Mouse (Mus musculus) brain, adult 2 months (tissue): Measurements from ENCODE around the gene D16Ertd472e.

Source experiments
- DNase-seq: peaks from one replicate; pipeline ENCODE4 v3.0.0; 2011; ENCODE audit warnings: low read depth, low spot score

D16Ertd472e gene

DNA sequence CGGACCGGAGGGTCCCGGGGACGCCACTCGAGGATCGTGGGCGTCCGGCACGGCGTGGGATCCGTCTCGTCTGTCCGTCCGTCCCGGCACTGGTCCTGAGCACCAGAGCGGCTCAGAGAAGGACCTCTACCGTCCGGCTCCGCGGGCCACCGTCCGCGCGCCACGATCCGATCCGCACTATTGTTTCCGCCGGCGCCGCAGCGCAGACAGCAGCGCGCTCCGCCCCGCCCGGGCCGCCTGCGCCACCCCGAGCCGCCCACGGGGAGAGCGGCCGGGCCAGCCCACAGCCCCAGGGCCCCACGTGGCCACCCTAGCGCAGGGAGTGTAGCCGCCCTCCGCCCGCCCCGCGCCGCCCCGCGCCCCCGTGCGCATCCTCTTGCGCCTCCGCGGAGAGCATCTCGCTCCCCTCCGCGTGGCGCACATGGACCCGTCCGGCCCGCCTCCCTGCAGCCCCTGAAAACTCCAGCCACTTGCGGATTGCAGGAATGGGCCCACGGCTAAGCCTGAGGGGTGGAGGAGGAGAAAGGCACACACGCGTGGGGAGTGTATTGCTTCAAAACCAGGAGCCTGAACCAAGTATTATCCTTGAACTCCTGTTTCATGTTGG, at the start of gene D16Ertd472e:
D16Ertd472e (minus strand) TSS at position 231 of the 607 bp plus-strand sequence.
- peak; percentile 89 for DNase-seq

DNA sequence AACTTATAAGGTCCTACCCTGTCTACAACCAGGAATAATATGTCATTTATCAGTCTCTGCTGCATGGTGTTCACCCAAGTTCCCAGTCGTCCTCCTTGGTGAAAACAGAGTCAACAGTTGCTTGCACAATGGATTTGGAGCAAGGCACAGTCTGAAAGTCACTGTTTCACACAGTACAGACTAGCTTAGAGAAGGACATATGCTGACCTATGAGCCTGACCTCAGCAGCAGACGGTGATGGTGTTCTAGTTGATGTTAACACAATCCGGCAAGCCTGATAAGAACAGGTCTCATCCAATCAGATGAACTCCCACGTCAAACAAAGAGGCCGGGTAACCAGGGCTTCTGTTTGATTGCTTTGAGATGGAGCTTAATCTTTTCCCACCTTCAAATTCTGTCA, 46.2 kb upstream of the D16Ertd472e start:
- no peak for DNase-seq

DNA sequence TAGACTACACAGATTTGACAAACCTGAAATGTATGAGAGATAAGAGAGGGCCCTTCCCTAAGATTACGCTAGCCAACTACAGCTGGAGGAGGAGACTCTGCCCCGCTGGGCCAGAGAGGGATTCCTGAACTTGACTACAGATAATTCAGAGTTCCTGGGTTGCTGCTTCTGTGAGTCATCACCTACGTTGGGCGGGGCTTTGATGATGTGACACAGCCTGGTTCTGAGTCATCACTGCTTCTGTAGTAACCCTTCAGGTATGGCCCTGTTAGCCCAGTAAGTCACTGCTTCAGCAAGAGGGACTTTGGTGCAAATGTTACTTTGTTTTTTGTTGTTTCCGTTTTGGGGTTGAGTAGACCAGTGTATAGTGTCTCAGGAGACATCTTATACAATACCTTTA, 42.9 kb upstream of the D16Ertd472e start:
- peak; percentile 16 for DNase-seq

DNA sequence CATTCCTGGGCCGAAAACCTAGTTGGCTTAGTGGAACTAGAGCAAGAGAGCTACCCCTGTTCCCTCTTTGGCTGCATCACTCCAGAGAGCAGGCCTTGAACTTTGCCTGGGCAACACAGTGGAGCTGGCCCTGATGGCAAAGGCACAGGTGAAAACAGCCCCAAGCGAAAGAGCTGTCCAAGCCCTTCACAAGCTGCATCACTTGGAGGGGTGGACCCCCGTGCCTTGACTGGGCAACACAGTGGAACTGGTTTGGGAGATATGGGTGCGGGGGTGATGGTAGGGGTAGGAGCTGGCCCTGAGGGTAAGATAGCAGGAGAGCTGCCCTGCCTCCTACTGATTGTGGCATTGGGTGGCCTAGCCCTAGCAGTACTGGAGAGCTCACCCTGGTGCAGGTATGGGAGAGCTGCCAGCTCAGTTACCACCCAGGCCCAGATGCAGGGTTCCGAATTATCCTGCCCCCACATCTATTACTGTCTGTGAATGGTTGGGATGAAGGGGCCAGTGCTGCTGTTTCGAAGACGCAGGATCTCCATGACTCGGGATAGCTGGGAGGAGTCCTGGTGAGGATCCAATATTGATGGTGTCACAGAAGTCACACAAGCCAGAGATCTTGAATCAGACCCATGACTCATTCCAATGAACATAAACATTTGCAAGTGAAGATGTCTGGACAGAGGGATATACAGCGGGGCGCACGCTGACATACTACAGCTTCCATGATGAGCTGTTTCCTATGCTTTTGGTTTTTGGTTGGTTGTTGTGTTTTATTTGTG, 41.4 kb upstream of the D16Ertd472e start:
- DNase-seq, result no peak

DNA sequence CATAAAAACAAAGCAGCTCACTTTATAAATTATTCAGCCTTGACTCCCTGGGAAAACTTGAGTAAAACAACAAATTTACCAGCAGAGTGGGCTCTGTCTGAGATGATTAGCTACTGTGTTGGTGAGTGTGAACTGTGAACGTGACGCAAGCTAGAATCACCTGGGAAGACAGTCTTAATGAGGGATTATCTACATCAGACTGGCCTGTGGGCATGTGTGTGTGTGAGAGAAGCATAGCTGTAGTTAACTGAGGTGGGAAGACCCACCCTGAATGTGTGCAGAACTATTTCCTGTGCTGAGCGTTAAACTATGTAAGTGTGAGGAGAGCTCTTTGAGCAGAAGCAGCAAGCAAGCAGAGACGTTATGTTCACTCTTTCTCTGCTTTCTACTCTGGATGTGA, 29.7 kb upstream of the D16Ertd472e start:
- no peak for DNase-seq

DNA sequence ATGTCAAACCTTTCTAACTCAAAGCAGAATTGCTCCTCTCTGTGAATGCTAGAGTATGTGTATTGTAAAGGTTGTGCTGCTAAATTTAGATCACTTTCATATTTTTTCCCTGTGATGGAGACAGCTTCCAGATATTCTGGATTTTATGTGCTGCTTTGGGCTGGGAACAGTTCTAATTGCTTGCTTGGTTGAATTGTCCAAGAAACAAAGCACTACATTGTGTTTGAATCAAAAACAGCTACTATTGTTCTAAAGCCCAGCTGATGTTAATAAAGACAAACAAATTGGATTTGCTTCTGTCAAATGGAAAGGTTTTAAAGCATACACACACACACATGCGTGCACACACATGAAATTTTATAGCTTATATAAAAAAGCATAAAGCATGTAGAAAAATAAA, 22.4 kb upstream of the D16Ertd472e start:
- peak; percentile 67 for DNase-seq

DNA sequence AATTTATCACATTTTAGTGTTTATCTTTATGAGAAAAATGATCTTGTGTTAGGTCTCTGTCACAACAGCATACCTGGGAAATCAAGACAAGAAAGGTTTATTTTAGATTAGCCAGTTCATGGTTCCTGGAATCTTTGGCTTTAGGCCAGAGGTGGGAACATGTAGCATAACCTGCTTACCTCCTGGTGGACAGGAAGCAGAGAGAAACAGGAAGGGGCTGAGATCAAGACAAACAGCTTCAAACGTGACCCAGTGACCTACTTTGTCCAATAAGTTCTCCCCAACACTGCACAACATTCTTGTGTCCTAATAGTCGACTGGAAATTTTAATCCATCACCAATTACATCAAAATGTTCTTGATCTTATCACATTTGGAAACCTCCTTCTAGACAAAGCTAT, 19.9 kb upstream of the D16Ertd472e start:
- no peak for DNase-seq

DNA sequence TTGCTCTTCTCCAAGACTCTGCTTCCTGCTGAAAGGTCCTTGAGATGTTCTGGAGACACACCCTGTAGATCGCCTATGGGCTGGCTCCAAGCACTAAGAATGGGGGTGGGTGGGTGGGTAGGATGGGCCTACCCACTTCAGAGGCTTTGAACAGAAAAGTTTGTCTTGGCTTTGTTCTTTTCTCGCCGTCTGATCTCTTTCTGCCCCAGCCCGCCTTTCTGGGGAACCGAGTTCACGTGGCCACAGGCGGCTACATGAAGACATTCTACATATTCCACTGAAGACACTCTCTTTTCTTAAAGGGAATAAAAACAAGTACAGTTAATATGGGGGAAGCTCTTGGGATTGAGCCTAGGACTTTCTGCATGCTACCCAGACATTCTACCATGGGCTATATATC, 19.3 kb upstream of the D16Ertd472e start:
- no peak for DNase-seq

DNA sequence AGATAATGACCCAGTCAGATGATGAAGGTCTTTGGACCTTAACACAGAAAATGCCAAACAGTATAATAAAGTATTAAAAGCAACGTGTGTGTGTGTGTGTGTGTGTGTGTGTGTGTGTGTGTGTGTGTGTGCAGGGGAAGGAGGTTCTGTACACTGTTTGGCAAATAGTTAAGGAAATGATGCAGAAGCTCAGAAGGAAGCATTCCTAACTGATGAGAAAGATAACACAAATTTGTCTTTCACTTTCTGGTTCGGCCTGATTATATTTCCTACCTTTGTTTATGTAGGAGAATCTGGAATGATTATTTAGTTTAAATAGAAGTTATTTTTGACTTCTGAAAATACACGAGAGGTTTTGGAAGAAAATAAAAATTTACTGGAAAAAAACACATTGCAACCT, 17.6 kb upstream of the D16Ertd472e start:
- DNase-seq, result no peak

DNA sequence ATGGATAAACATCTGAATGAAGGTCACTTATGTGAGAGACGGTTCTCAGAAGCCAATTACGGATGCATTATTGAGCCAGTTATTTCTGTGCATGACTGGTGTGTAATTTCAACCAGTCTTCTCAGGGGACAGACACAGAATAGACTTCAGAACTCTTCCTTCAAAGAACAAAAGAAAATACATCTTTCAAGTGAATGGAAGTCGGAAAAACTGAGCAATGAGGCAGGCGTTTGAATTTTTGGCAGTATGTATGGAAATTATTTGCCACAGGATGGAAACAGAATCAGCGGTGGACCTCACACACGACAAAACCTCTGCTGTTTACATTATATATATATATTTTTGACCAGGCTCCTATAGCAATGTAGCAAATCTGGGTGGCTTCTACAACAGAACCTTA, 14.6 kb upstream of the D16Ertd472e start:
- DNase-seq, result no peak

DNA sequence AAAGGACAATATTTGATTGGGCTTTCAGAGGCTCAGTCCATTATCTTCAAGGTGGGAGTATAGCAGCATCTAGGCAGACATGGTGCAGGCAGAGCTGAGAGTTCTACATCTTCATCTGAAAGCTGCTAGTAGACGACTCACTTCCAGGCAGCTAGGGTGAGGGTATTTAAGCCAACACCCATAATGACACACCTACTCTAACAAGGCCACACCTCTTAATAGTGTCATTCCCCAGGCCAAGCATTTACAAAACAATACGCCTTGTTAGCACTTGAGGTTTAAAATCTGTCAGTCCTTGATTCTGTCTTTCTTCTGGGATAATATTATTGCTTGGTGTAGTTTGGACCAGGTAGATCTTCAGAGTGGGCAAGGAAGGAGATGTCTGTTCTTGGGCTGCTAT, 12.3 kb upstream of the D16Ertd472e start:
- DNase-seq, result no peak

DNA sequence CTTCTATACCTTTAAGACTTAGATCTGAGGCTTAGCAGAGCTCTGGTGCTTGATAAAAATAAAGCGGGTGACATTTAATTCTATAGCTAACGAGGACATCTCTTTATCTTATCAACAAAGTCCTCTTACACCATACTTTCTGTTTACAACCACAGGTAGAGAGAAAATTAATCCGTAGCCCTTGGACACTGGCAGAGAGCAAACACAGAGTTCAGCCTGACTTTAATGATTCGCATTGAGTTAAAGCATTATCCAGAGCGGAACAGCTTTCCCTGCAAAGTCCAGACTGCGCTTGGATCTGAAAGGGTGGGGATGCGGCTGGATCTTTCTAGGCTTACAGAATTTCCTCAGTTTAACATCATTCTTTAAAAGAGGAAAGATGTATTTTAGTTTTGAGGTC, 10.1 kb upstream of the D16Ertd472e start:
- DNase-seq, result no peak

DNA sequence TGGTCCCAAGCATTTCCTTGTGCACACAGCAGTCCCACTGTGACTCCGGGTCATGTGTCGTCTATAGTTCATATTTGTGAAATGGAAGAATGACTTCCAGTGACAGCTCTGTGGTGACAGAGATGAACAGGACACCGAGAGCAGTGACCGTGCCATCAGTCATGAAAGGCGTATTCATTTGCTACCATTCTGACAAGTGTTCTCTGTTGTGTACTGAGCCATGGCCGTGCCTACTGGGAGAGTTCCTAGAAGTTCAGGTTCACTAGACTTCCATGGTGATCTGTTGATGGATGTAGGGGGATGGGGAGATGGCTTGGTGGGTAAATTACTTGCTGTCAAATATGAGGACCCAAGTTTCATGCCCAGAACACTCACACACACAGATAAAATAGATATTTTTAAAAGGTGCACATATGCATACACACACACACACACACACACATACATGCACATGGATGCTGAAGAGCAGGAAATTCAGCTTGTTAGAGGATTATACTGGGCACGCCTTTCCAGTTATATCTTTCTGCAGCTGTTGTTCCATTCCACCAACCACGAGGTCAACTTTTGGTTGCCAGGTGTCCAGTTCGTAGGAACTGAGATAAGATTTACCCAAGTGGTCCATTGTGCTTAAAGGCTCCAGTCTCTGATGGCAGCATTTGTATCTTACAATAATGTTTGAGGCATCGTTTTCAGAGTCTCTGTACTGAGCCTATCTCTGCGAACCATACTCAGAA, 9.3 kb upstream of the D16Ertd472e start:
- DNase-seq, result peak; percentile 63

DNA sequence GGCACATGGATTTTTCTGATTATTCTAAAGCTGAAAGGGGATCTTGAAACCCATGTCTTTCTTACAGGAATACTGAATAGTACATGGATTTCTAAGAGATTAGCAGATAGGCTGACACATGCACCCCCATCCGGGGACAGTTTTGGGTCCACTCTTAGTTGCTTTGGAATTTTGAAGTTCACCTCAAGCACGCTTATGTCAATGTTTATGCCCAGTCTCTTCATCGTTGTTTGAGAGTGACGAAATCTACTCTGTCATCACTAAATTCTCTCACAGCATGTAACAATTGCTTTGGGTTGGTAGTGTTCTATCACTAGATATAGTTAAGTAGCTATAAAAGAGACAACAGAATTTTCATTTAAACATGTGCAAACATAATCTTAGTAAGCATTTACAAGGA, 8.7 kb upstream of the D16Ertd472e start:
- DNase-seq, result no peak

DNA sequence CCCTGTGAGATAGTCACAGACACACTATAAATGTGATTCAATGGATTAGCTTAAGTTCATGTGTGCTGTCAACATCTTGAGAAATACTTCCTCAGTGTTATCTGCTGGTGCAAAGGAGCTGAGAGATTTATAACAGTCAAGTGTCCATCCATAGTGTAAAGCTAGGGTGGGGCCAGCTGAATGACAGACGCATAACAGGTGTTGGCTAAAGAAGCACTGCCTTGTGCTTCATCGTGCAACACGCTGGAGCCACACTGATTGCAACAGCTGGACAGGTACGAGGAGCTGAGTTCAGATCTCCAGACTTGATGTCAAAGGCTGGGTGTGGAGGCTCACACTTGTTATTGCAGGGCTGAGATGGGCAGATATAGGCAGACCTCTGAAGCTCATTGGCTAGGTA, 7.5 kb upstream of the D16Ertd472e start:
- no peak for DNase-seq

DNA sequence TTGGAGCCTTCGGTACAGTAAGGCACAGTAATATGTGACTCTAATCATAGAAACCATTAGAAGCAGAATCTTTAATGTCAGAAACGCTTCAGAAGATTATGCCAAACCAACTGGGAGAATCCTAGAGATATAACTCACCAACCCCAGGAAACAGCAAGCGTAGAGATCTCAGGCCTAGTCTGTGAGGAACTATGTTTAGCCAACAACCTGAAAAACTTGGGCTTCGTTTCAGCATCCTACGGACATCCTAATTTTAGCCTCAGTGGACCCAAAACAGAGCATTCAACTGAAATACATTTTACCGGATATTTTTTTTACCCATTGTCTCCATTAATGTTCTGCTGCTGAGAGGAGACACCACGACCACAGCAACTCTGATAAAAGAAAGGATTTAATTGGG, 3.9 kb upstream of the D16Ertd472e start:
- peak; percentile 39 for DNase-seq

DNA sequence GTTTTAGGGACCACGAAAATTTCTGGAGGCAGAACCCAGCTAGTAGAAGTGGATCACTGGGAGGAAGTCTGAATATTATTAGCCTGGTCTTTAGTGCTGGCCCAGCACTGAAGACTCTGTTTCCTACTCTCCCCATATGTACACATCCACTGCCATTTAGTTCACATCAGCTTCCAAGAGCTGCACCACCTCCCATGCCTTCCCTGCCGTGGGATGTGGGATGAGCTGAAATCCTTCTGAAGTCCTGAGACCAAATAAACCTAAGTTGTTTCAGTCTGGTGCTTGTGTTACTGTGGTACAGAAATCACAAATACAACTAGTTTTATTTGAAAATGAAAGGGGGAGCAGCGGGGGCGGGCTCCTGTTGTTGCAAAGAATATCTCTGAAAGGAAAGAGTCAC, 2.9 kb upstream of the D16Ertd472e start:
- DNase-seq, result no peak

DNA sequence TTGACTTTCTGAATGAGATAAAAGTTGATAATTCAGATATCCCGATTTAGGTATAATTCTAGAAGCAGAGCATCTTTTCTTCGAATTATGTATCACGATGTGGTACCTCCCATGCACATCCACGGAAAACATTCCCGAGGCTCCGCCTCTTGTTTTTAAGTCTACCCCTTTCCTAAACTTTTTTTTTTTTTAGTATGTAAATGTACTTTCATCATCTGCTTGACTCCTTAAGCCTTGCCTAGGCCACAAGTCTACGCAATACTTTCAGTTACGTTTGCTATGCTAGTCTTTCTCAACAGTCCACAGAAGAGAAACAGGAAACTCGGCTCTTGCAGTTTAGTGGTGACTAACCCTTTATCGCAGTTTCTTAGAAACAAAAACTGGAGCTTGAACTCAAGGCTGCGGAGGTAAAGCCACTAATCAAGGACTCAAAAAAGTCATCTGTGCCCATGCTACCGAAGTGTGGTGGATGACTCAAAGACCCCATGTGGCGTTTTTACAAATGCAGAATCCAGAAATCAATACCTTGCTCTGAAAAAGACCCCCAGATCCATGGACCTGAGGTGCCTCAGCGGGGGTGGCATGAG, 670 bp upstream of the D16Ertd472e start:
- DNase-seq, result peak; percentile 32

DNA sequence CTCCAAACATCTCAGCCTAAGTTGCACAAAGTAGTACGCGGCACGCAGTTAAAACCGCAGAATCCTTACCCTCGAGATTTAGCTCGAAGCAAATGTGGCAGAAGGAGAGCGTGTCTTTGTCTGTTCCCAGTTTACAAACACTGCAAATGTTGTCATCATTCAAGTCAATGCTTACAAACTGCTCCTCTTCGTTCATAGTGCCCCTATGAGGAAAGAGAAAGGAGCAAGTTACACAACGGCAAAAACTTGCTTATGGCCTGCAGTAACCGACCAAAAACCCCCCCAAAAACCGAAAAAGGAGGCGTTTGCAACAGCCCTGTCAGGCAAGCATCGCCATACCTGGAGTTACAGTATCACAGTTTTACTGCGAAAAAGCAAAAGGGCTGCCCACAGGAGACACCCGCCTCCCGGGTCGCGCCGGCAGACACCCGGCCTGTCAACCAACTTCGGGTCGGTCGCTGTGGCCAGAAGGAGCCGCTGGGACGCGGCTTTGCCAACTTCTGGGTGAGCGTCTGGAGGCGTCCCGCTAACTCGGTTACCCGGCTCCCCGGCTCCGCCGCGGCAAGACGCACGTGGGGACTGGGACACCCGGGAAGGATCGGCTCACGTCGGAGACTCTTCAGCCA, 543 bp downstream of the D16Ertd472e start:
- DNase-seq, result peak; percentile 44

DNA sequence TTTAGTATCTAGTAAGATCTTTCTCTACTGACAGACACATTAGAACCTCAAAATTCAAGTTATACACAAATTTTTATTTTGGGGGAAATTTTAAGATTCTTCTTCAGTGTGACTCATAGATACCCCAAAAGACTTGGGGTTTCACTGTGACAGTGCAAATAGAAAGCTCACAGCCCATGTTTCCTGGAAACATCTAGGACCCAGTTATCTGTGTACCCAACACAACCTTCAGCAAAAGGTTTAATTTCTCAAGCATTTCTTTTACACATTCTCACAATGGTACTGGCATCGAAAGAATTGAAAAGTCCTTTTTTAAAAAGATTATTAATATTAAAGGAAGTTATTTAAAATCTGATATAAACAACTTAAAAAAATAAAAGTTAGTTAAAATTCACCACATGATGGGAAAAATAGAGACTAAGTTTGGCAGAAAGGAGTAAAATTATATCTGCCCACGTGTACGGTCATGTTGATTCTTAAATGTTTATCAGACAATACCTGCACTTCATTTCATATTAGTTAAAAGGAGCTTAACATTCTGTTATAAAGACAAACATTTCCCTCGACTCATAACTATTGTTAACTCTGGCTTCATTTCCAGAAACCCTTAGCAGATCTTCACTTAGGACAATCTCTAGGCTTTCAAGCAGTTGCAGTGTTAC, 1.2 kb downstream of the D16Ertd472e start:
- no peak for DNase-seq

DNA sequence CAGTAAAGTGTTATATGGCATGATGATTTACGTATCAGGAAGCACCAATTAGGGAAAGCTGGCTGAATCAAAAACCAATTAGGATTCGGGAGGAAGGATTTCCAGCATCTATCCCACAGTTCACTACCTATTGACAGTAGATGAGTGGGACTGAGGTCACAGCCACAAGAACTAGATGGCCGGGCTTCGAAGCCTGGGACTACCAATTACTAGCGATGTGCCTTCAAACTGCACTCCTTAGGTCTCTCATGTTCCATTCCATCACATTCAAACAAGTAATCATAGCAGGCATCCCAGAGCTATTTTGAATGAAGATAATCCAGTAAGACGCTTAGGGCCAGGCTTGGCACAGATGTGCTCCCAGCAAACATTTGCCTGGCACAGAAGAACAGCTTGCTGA, 2.3 kb downstream of the D16Ertd472e start:
- DNase-seq, result peak; percentile 24
